Mouse (Mus musculus): ENCODE results near the gene Rhox3h. TPM values are rescaled to one million over a fixed set of nuclear protein-coding genes. Genes with fewer than 3 reads are reported as not detected.
"Not testable (repeated sequence)": the region's sequence is repeated elsewhere in the genome, so short reads cannot be mapped to it uniquely, and the experiment has no call there.

The Rhox3h gene
- not detected in 2 replicates for polyA plus RNA-seq (2015; fragmentation: Nextera tagmentation; extraction: Ambion mirVana)

- not testable (repeated sequence) for H3K9me3 ChIP-seq (replicated peaks); H3K27me3 ChIP-seq; ATAC-seq; H3K4me3 ChIP-seq; H3K4me2 ChIP-seq; H3K36me3 ChIP-seq (ENCODE audit: poor library complexity, severe bottlenecking); H3K9ac ChIP-seq; H3K27ac ChIP-seq; H3K4me1 ChIP-seq
- 92% methylated on average over 1 of the region's 3 CpGs for WGBS
Observed at GRCm38 (mm10) chrX:37668664-37669063, at the start of gene Rhox3h. TSS of gene Rhox3h (minus strand) at chrX:37668764.

GRCm38 (mm10) chrX:37701821-37702387 is 33.3 kb upstream of the Rhox3h start:
- Histone ChIP-seq H3K27ac (no peak overlapping the region), H3K9ac (no peak overlapping the region), H3K9me3 (replicated peaks) (no peaks in the 10 kb centered on the region), H3K27me3 (no peaks in the 10 kb centered on the region), H3K4me3 (no peak overlapping the region), H3K4me1 (no peaks in the 10 kb centered on the region), H3K4me2 (no peak overlapping the region), H3K36me3 (ENCODE audit: poor library complexity, severe bottlenecking) (no peaks in the 10 kb centered on the region)
- no peak for ATAC-seq
- 73% methylated on average over 3 of the region's 3 CpGs for WGBS

GRCm38 (mm10) chrX:37692261-37692660 is 23.7 kb upstream of the Rhox3h start:
- H3K9me3 ChIP-seq (replicated peaks): no peaks in the 10 kb centered on the region
- H3K9ac ChIP-seq: no peak overlapping the region
- H3K4me3 ChIP-seq: no peak overlapping the region
- H3K27me3 ChIP-seq: no peaks in the 10 kb centered on the region
- H3K4me1 ChIP-seq: no peaks in the 10 kb centered on the region
- no peak for ATAC-seq
- no peak overlapping the region for H3K4me2 ChIP-seq
- H3K36me3 ChIP-seq (ENCODE audit: poor library complexity, severe bottlenecking): no peaks in the 10 kb centered on the region
- WGBS: 78% methylated on average over 2 of the region's 2 CpGs
- no peak overlapping the region for H3K27ac ChIP-seq

DNA sequence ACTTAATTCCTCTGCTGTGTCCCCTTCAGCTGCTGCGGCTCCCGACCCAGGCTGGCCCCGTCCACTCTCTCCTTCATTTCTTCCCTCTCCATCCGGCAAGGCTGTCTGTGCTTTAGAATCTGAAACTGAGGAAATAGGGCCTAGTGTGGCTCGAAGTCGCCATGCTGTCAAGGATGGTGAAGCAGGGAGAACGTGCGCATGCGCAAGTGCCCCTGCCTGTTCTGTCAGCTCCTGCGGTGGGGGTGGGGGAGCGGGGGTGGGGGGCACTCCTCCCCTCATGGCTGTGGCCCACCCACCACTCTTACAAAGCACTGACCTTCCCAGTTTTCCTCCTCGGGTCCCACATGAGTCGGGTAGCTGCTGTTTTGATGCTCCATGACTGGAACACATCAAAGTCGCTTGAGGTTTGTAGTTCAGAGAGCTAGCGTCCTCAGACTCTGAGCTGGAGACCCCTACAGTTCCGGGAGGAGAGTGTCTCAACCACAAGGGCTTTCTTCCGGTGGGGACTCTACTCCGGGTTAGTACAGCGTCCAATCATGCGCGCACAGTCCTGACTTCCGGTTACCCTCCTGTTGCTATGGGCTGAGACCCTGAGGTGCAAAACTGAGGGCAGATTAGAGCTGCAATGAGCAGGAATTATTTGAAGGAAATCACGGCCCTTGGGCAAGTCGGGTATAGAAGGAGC is 14.6 kb upstream of the Rhox3h start:
- ATAC-seq: no peak
- Histone ChIP-seq H3K9ac (no peak overlapping the region), H3K27me3 (no peaks in the 10 kb centered on the region), H3K4me3 (no peak overlapping the region), H3K9me3 (replicated peaks) (peaks cover 5% of the 10 kb centered on the region; the same call in 1 of the 2 replicates), H3K4me2 (no peak overlapping the region), H3K27ac (no peak overlapping the region), H3K4me1 (no peaks in the 10 kb centered on the region), H3K36me3 (ENCODE audit: poor library complexity, severe bottlenecking) (no peaks in the 10 kb centered on the region)
- 89% methylated on average over 24 of the region's 24 CpGs for WGBS

DNA sequence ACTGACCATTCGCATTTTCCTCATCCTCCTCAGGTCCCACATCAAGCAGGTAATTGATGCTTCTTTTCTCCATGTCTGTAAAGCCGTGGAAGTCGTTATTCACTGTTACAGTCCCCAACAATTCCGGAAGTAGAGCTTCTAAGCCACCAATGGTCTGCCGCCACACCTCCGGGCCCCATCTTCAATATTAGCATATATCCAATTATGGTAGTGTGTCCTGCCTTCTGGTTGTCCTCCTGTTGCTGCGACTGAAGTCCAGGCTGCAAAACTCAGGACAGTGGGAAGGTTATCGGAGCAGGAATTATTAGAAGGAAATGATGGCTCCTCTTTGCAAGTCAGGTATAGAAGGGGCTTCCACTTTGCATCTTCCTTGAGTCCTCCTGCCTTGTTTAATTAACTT is 4.6 kb upstream of the Rhox3h start, which contains the start of gene Rhox2h:
Gene Rhox2h, minus strand, starts transcription at position 101 of the 400 bp plus-strand sequence.
- not testable (repeated sequence) for H3K27me3 ChIP-seq; H3K9ac ChIP-seq; ATAC-seq; H3K27ac ChIP-seq; H3K36me3 ChIP-seq (ENCODE audit: poor library complexity, severe bottlenecking); H3K4me1 ChIP-seq; H3K4me3 ChIP-seq; H3K4me2 ChIP-seq; H3K9me3 ChIP-seq (replicated peaks)
- 88% methylated on average over 8 of the region's 8 CpGs for WGBS

GRCm38 (mm10) chrX:37651227-37651626 is 17.3 kb downstream of the Rhox3h start, which contains the start of gene Rhox4g:
TSS of gene Rhox4g (minus strand) at chrX:37651327.
- ATAC-seq; H3K27me3 ChIP-seq; H3K4me3 ChIP-seq; H3K4me1 ChIP-seq; H3K9me3 ChIP-seq (replicated peaks); H3K9ac ChIP-seq; H3K4me2 ChIP-seq; H3K36me3 ChIP-seq (ENCODE audit: poor library complexity, severe bottlenecking); H3K27ac ChIP-seq: not testable (repeated sequence)
- WGBS: 90% methylated on average over 19 of the region's 20 CpGs

- not testable (repeated sequence) for H3K4me1 ChIP-seq; H3K9me3 ChIP-seq (replicated peaks); H3K9ac ChIP-seq; H3K4me3 ChIP-seq; ATAC-seq; H3K27ac ChIP-seq; H3K27me3 ChIP-seq; H3K4me2 ChIP-seq; H3K36me3 ChIP-seq (ENCODE audit: poor library complexity, severe bottlenecking)
- 81% methylated on average over 6 of the region's 6 CpGs for WGBS
Observed at GRCm38 (mm10) chrX:37643370-37643769, 25.2 kb downstream of the Rhox3h start, which contains the start of gene Rhox2g. TSS of gene Rhox2g (minus strand) at chrX:37643470.

DNA sequence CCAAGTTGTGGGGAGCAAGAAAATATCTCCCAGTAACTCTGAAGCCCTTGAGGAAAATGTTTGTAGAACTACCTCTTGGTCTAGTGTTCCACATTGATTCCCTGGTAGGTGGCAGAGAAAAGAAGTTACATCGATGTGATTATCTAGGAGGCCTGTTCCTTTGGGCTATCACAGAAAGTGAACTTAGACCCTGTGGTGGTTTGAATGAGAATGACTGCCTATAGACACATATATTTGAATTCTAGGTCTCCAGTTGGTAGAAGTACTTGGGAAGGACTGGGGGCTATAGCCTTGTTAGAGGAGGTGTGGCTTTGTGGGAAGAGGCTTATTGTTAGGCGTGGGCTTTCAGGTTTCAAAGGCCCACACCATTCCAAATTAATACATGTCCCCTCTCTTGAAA is 40.1 kb downstream of the Rhox3h start, which contains the start of gene Rhox3g:
Gene Rhox3g, minus strand, starts transcription at position 101 of the 400 bp plus-strand sequence.
- not testable (repeated sequence) for H3K9ac ChIP-seq; H3K27ac ChIP-seq; H3K27me3 ChIP-seq; H3K4me3 ChIP-seq; ATAC-seq; H3K9me3 ChIP-seq (replicated peaks); H3K4me2 ChIP-seq; H3K4me1 ChIP-seq; H3K36me3 ChIP-seq (ENCODE audit: poor library complexity, severe bottlenecking)
- WGBS: 90% methylated on average over 2 of the region's 2 CpGs

Other genes with a start within 250 kb of the Rhox3h start
- gene Rhox4b, start 236.3 kb downstream of the Rhox3h start, polyA plus RNA-seq (2015; fragmentation: Nextera tagmentation; extraction: Ambion mirVana): not detected in 2 replicates
- not detected in 2 replicates for gene Rhox2c, start 215.1 kb downstream of the Rhox3h start, polyA plus RNA-seq (2015; fragmentation: Nextera tagmentation; extraction: Ambion mirVana)
- not detected in 2 replicates for gene Rhox3c, start 210.2 kb downstream of the Rhox3h start, polyA plus RNA-seq (2015; fragmentation: Nextera tagmentation; extraction: Ambion mirVana)
- not detected in 2 replicates for gene Rhox4c, start 188.4 kb downstream of the Rhox3h start, polyA plus RNA-seq (2015; fragmentation: Nextera tagmentation; extraction: Ambion mirVana)
- gene Rhox2d, start 175.3 kb downstream of the Rhox3h start, polyA plus RNA-seq (2015; fragmentation: Nextera tagmentation; extraction: Ambion mirVana): not detected in 2 replicates
- gene Rhox4d, start 154.4 kb downstream of the Rhox3h start, polyA plus RNA-seq (2015; fragmentation: Nextera tagmentation; extraction: Ambion mirVana): not detected in 2 replicates
- not detected in 2 replicates for gene Rhox2e, start 138.3 kb downstream of the Rhox3h start, polyA plus RNA-seq (2015; fragmentation: Nextera tagmentation; extraction: Ambion mirVana)
- gene Rhox3e, start 126.7 kb downstream of the Rhox3h start, polyA plus RNA-seq (2015; fragmentation: Nextera tagmentation; extraction: Ambion mirVana): not detected in 2 replicates
- gene Rhox4e, start 111.4 kb downstream of the Rhox3h start, polyA plus RNA-seq (2015; fragmentation: Nextera tagmentation; extraction: Ambion mirVana): not detected in 2 replicates
- gene Rhox2f, start 97.4 kb downstream of the Rhox3h start, polyA plus RNA-seq (2015; fragmentation: Nextera tagmentation; extraction: Ambion mirVana): not detected in 2 replicates
- not detected in 2 replicates for gene Rhox3f, start 87.8 kb downstream of the Rhox3h start, polyA plus RNA-seq (2015; fragmentation: Nextera tagmentation; extraction: Ambion mirVana)
- gene Rhox4f, start 61.1 kb downstream of the Rhox3h start, polyA plus RNA-seq (2015; fragmentation: Nextera tagmentation; extraction: Ambion mirVana): not detected in 2 replicates
- gene Rhox3g, start 40.2 kb downstream of the Rhox3h start, polyA plus RNA-seq (2015; fragmentation: Nextera tagmentation; extraction: Ambion mirVana): not detected in 2 replicates
- not detected in 2 replicates for gene Rhox2g, start 25.3 kb downstream of the Rhox3h start, polyA plus RNA-seq (2015; fragmentation: Nextera tagmentation; extraction: Ambion mirVana)
- gene Rhox4g, start 17.4 kb downstream of the Rhox3h start, polyA plus RNA-seq (2015; fragmentation: Nextera tagmentation; extraction: Ambion mirVana): not detected in 2 replicates
- gene Rhox2h, start 4.5 kb upstream of the Rhox3h start, polyA plus RNA-seq (2015; fragmentation: Nextera tagmentation; extraction: Ambion mirVana): not detected in 2 replicates
- gene Rhox5, start 136.1 kb upstream of the Rhox3h start, polyA plus RNA-seq (2015; fragmentation: Nextera tagmentation; extraction: Ambion mirVana): not detected in 2 replicates
- gene Rhox6, start 158.1 kb upstream of the Rhox3h start, polyA plus RNA-seq (2015; fragmentation: Nextera tagmentation; extraction: Ambion mirVana): not detected in 2 replicates
- not detected in 2 replicates for gene Rhox7a, start 162.9 kb upstream of the Rhox3h start, polyA plus RNA-seq (2015; fragmentation: Nextera tagmentation; extraction: Ambion mirVana)
- 0.24 TPM in 1 of 2 replicates, not detected in the other for gene Rhox8, start 210.2 kb upstream of the Rhox3h start, polyA plus RNA-seq (2015; fragmentation: Nextera tagmentation; extraction: Ambion mirVana)
- not detected in 2 replicates for gene Rhox7b, start 228.5 kb upstream of the Rhox3h start, polyA plus RNA-seq (2015; fragmentation: Nextera tagmentation; extraction: Ambion mirVana)
- not detected in 2 replicates for gene Rhox9, start 233.0 kb upstream of the Rhox3h start, polyA plus RNA-seq (2015; fragmentation: Nextera tagmentation; extraction: Ambion mirVana)

Measured in forebrain, embryonic 13.5 days (tissue).